Mouse (Mus musculus): ENCODE results near the gene Slc32a1. TPM values are rescaled to one million over a fixed set of nuclear protein-coding genes. Genes with fewer than 3 reads are reported as not detected.

Slc32a1 gene
- total RNA-seq, 2 experiments from 2014 or later: not detected

Small RNA genes lying within 50 kb of the gene (microRNA-seq; reads per million reads assigned to microRNA genes)
- gene Mir3474: 4.2 reads per million

Other genes with a start within 250 kb of the Slc32a1 start
- gene Snhg11, start 235.1 kb upstream of the Slc32a1 start, total RNA-seq (2021): 10 to 100 TPM in 1 of 2 experiments, 1 to 10 TPM in 1; 3.6 to 15.0 TPM
- gene Ralgapb, start 200.9 kb upstream of the Slc32a1 start, total RNA-seq (2021): 10 to 100 TPM; 33.7 to 42.1 TPM
- 100 to 1,000 TPM; 157 to 196 TPM for gene Adig, start 108.2 kb upstream of the Slc32a1 start, total RNA-seq (2021)
- gene Arhgap40, start 98.0 kb upstream of the Slc32a1 start, total RNA-seq (2021): not detected
- gene Actr5, start 14.1 kb downstream of the Slc32a1 start, total RNA-seq (2021): 10 to 100 TPM; 10.7 to 12.7 TPM
- 10 to 100 TPM; 14.4 to 17.2 TPM for gene Ppp1r16b, start 54.6 kb downstream of the Slc32a1 start, total RNA-seq (2021)
- gene Fam83d, start 157.3 kb downstream of the Slc32a1 start, total RNA-seq (2021): 1 to 10 TPM; 7.1 to 7.6 TPM
- gene Dhx35, start 184.0 kb downstream of the Slc32a1 start, total RNA-seq (2021): 10 to 100 TPM; 11.5 to 16.7 TPM